Mouse (Mus musculus) stomach, embryonic 15.5 days (tissue): ENCODE results near the gene Gpn1. TPM values are rescaled to one million over a fixed set of nuclear protein-coding genes. Genes with fewer than 3 reads are reported as not detected.
"Not testable (repeated sequence)": the region's sequence is repeated elsewhere in the genome, so short reads cannot be mapped to it uniquely, and the experiment has no call there.

Source experiments
- ATAC-seq: fragments of 200-750 bp; cut with Nextera tagmentation; 2 replicates; pipeline ENCODE4 v1.8.0; 2017; ENCODE audit warnings: low read depth, moderate number of reproducible peaks, moderate TSS enrichment; ENCODE audit not compliant: insufficient read depth, low FRiP score
- H3K27ac ChIP-seq: fragments of 300-500 bp; sonication (generic); 2 replicates; pipeline ENCODE4 v1.5.1; 2015; ENCODE audit warnings: mild to moderate bottlenecking, inconsistent platforms
- H3K27me3 ChIP-seq: fragments of 300-500 bp; sonication (generic); replicated peaks from 2 replicates; pipeline ENCODE4 v1.6.1; 2015; ENCODE audit warnings: inconsistent platforms
- H3K36me3 ChIP-seq: fragments of 300-500 bp; sonication (generic); 2 replicates; pipeline ENCODE4 v1.6.1; 2015; ENCODE audit warnings: inconsistent platforms
- H3K4me1 ChIP-seq: fragments of 300-500 bp; sonication (generic); 2 replicates; pipeline ENCODE4 v1.6.1; 2015; ENCODE audit warnings: inconsistent platforms
- H3K4me2 ChIP-seq: fragments of 300-500 bp; sonication (generic); 2 replicates; pipeline ENCODE4 v1.6.1; 2015; ENCODE audit warnings: mild to moderate bottlenecking, inconsistent platforms
- H3K4me3 ChIP-seq: fragments of 300-500 bp; sonication (generic); replicated peaks from 2 replicates; pipeline ENCODE4 v1.5.1; 2015; ENCODE audit warnings: inconsistent platforms
- H3K9ac ChIP-seq: fragments of 300-500 bp; sonication (generic); 2 replicates; pipeline ENCODE4 v1.6.1; 2015; ENCODE audit warnings: inconsistent platforms
- H3K9me3 ChIP-seq: fragments of 300-500 bp; sonication (generic); 2 replicates; pipeline ENCODE4 v1.6.1; 2016; ENCODE audit warnings: inconsistent platforms
- WGBS: fragments of 180-500 bp; shearing (Covaris S2); methylation state at CpG from one replicate; pipeline ENCODE4 v1.1.7; 2015; 5-methylcytosine and 5-hydroxymethylcytosine counted together
- polyA plus RNA-seq: library from polyadenylated mRNA; unstranded; fragments of >200 nt; fragmentation: Nextera tagmentation; extraction: Ambion mirVana; gene quantifications from 2 replicates; pipeline ENCODE4 v1.2.1, GENCODE M21; 2015

The Gpn1 gene
- polyA plus RNA-seq, 1 experiment from 2014 or later = 48.2 TPM

- Histone ChIP-seq H3K4me3 (no peak overlapping the region), H3K4me2 (no peak overlapping the region), H3K27ac (no peak overlapping the region), H3K27me3 (no peaks in the 10 kb centered on the region), H3K9ac (no peak overlapping the region), H3K9me3 (no peaks in the 10 kb centered on the region), H3K4me1 (no peaks in the 10 kb centered on the region), H3K36me3 (no peaks in the 10 kb centered on the region)
- 63% methylated on average over 7 of the region's 7 CpGs for WGBS
- no peak for ATAC-seq
Observed at GRCm38 (mm10) chr5:31489116-31489769, 5.3 kb upstream of the Gpn1 start.

- no peaks in the 10 kb centered on the region for H3K27me3 ChIP-seq
- H3K4me1 ChIP-seq = 0 out of 2 replicates have a peak, but pooled peaks cover 9% of the 10 kb centered on the region
- no peaks in the 10 kb centered on the region for H3K36me3 ChIP-seq
- no peak overlapping the region for H3K9ac ChIP-seq
- no peak overlapping the region for H3K4me3 ChIP-seq
- ATAC-seq = no peak
- H3K27ac ChIP-seq = no peak overlapping the region
- no peaks in the 10 kb centered on the region for H3K9me3 ChIP-seq
- 63% methylated on average over 1 of the region's 1 CpGs for WGBS
- no peak overlapping the region for H3K4me2 ChIP-seq
Observed at GRCm38 (mm10) chr5:31492031-31492430, 2.5 kb upstream of the Gpn1 start.

GRCm38 (mm10) chr5:31504843-31505242 is 10.3 kb downstream of the Gpn1 start:
- Histone ChIP-seq H3K36me3 (peaks cover 36% of the 10 kb centered on the region), H3K9ac (no peak overlapping the region), H3K27ac (no peak overlapping the region), H3K9me3 (no peaks in the 10 kb centered on the region), H3K4me1 (no peaks in the 10 kb centered on the region), H3K4me2 (no peak overlapping the region), H3K27me3 (no peaks in the 10 kb centered on the region), H3K4me3 (no peak overlapping the region)
- WGBS = 68% methylated on average over 10 of the region's 10 CpGs
- no peak for ATAC-seq

GRCm38 (mm10) chr5:31512481-31512880 is 17.9 kb downstream of the Gpn1 start:
- ATAC-seq = no peak
- Histone ChIP-seq H3K4me1 (no peaks in the 10 kb centered on the region), H3K9me3 (no peaks in the 10 kb centered on the region), H3K4me2 (no peak overlapping the region), H3K27ac (no peak overlapping the region), H3K4me3 (no peak overlapping the region), H3K36me3 (peaks cover 40% of the 10 kb centered on the region), H3K27me3 (no peaks in the 10 kb centered on the region), H3K9ac (no peak overlapping the region)
- 80% methylated on average over 1 of the region's 1 CpGs for WGBS

- Histone ChIP-seq H3K9ac (no peak overlapping the region), H3K4me1 (peaks cover 1% of the 10 kb centered on the region), H3K9me3 (no peaks in the 10 kb centered on the region), H3K27me3 (no peaks in the 10 kb centered on the region), H3K27ac (no peak overlapping the region), H3K4me2 (no peak overlapping the region), H3K36me3 (peaks cover 36% of the 10 kb centered on the region), H3K4me3 (no peak overlapping the region)
- WGBS = 83% methylated on average over 6 of the region's 6 CpGs
- ATAC-seq = no peak
Observed at GRCm38 (mm10) chr5:31520556-31520955, 26.0 kb downstream of the Gpn1 start.

- ATAC-seq = peak; percentile 81
Observed at GRCm38 (mm10) chr5:31526354-31527116, 32.0 kb downstream of the Gpn1 start, which contains the start of gene Slc4a1ap. Gene Slc4a1ap (plus strand): TSS chr5:31526995.

GRCm38 (mm10) chr5:31527117-31527680 is 32.7 kb downstream of the Gpn1 start:
- Histone ChIP-seq H3K4me3 (peak overlapping the region; percentile 93), H3K4me1 (peaks cover 14% of the 10 kb centered on the region), H3K36me3 (peaks cover 14% of the 10 kb centered on the region), H3K9ac (peak overlapping the region; percentile 86), H3K27ac (0 out of 2 replicates have a peak overlapping the region, but pooled peaks have one; percentile 81), H3K9me3 (no peaks in the 10 kb centered on the region), H3K4me2 (peak overlapping the region; percentile 95), H3K27me3 (no peaks in the 10 kb centered on the region)
- 3% methylated on average over 40 of the region's 40 CpGs for WGBS
- no peak for ATAC-seq

More at GRCm38 (mm10) chr5:31526354-31527116, 32.0 kb downstream of the Gpn1 start, which contains the start of gene Slc4a1ap:
- under 1% methylated on average over 28 of the region's 28 CpGs for WGBS
- Histone ChIP-seq H3K36me3 (peaks cover 15% of the 10 kb centered on the region), H3K9ac (peak within 1 kb of the TSS; percentile 86), H3K4me1 (peaks cover 14% of the 10 kb centered on the region), H3K27me3 (no peaks in the 10 kb centered on the region), H3K4me2 (peak within 1 kb of the TSS; percentile 95), H3K4me3 (peak within 1 kb of the TSS; percentile 93), H3K9me3 (no peaks in the 10 kb centered on the region), H3K27ac (peak within 1 kb of the TSS; percentile 81)

GRCm38 (mm10) chr5:31527707-31528106 is 33.2 kb downstream of the Gpn1 start, which contains the start of gene Supt7l:
Gene Supt7l (minus strand): TSS chr5:31527807.
- Histone ChIP-seq H3K9ac (peak within 1 kb of the TSS; percentile 86), H3K4me3 (peak within 1 kb of the TSS; percentile 93), H3K36me3 (peaks cover 14% of the 10 kb centered on the region), H3K27ac (peak within 1 kb of the TSS; percentile 81), H3K4me2 (peak within 1 kb of the TSS; percentile 95), H3K4me1 (peaks cover 14% of the 10 kb centered on the region)
- ATAC-seq, H3K27me3 ChIP-seq, H3K9me3 ChIP-seq: not testable (repeated sequence)
- WGBS = 75% methylated on average over 11 of the region's 11 CpGs

GRCm38 (mm10) chr5:31528560-31528959 is 34.0 kb downstream of the Gpn1 start:
- Histone ChIP-seq H3K27me3 (no peaks in the 10 kb centered on the region), H3K4me3 (no peak overlapping the region), H3K36me3 (peaks cover 20% of the 10 kb centered on the region), H3K9ac (no peak overlapping the region), H3K9me3 (no peaks in the 10 kb centered on the region), H3K27ac (no peak overlapping the region), H3K4me2 (no peak overlapping the region), H3K4me1 (peaks cover 14% of the 10 kb centered on the region)
- no peak for ATAC-seq
- 50% methylated on average over 2 of the region's 2 CpGs for WGBS

- H3K9ac ChIP-seq = no peak overlapping the region
- no peaks in the 10 kb centered on the region for H3K27me3 ChIP-seq
- no peak for ATAC-seq
- H3K27ac ChIP-seq = no peak overlapping the region
- peaks cover 35% of the 10 kb centered on the region for H3K36me3 ChIP-seq
- H3K4me3 ChIP-seq = no peak overlapping the region
- no peak overlapping the region for H3K4me2 ChIP-seq
- H3K4me1 ChIP-seq = no peaks in the 10 kb centered on the region
- WGBS = 87% methylated on average over 2 of the region's 2 CpGs
- H3K9me3 ChIP-seq = no peaks in the 10 kb centered on the region
Observed at GRCm38 (mm10) chr5:31535228-31535627, 40.7 kb downstream of the Gpn1 start.

- H3K36me3 ChIP-seq = peaks cover 6% of the 10 kb centered on the region; the same call in 1 of the 2 replicates
Observed at GRCm38 (mm10) chr5:31559401-31559800, 64.9 kb downstream of the Gpn1 start.

GRCm38 (mm10) chr5:31560352-31560751 is 65.8 kb downstream of the Gpn1 start:
- Histone ChIP-seq H3K9ac (no peak overlapping the region), H3K9me3 (no peaks in the 10 kb centered on the region), H3K36me3 (no peaks in the 10 kb centered on the region), H3K4me2 (no peak overlapping the region), H3K27me3 (no peaks in the 10 kb centered on the region), H3K4me3 (no peak overlapping the region), H3K27ac (no peak overlapping the region), H3K4me1 (peaks cover 4% of the 10 kb centered on the region; the same call in 1 of the 2 replicates)
- WGBS = 90% methylated on average over 2 of the region's 2 CpGs
- no peak for ATAC-seq

More at GRCm38 (mm10) chr5:31559401-31559800, 64.9 kb downstream of the Gpn1 start:
- H3K27me3 ChIP-seq = no peaks in the 10 kb centered on the region
- no peak overlapping the region for H3K4me3 ChIP-seq
- H3K4me1 ChIP-seq = peaks cover 4% of the 10 kb centered on the region; the same call in 1 of the 2 replicates
- 46% methylated on average over 1 of the region's 1 CpGs for WGBS
- H3K4me2 ChIP-seq = no peak overlapping the region
- ATAC-seq = no peak
- no peak overlapping the region for H3K9ac ChIP-seq
- no peaks in the 10 kb centered on the region for H3K9me3 ChIP-seq
- H3K27ac ChIP-seq = no peak overlapping the region
